Mouse (Mus musculus): ENCODE data around the gene Kdr.

DNA sequence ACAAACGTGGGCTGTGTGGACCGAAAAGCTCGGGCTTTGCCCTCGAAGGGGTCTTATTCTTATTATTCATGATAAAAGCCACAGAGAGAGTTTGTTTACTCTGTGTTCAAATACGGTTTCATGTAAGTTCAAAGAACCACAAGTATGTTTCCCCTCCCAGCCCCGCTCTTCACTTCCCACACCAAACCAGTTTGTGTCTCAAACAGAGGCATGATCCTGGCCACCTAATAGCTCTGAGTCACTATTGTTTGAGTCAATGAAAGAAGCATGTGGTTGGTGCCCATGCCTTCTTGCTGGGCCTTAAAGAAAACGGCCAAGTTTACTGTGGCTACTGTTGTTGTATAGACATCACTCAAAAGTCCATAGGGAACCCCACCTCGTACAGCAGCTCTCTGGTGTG lies 43.0 kb downstream of the Kdr start:
- TF ChIP-seq CTCF (IDR thresholded peaks at IDR 0.05; ENCODE audit: low read depth) (no peak), EP300 (optimal IDR thresholded peaks at IDR 0.05) (no peak)
